Mouse (Mus musculus) neural tube, embryonic 13.5 days (tissue): ENCODE measurements around the gene Kcnrg. TPM values are rescaled to one million over a fixed set of nuclear protein-coding genes. Genes with fewer than 3 reads are reported as not detected.
"Not testable (repeated sequence)": the region's sequence is repeated elsewhere in the genome, so short reads cannot be mapped to it uniquely, and the experiment has no call there.

Experiments
- ATAC-seq: fragments of 200-750 bp; cut with Nextera tagmentation; 2 replicates; pipeline ENCODE4 v1.8.0; 2017; ENCODE audit warnings: low read depth, mild to moderate bottlenecking, moderate TSS enrichment, moderate library complexity
- H3K27ac ChIP-seq: fragments of 300-500 bp; sonication (generic); replicated peaks from 2 replicates; pipeline ENCODE4 v1.5.1; 2015; ENCODE audit warnings: moderate library complexity, mild to moderate bottlenecking, inconsistent platforms
- H3K27me3 ChIP-seq: fragments of 300-500 bp; sonication (generic); 2 replicates; pipeline ENCODE4 v1.6.1; 2015; ENCODE audit warnings: mild to moderate bottlenecking, inconsistent platforms
- H3K36me3 ChIP-seq: fragments of 300-500 bp; sonication (generic); 2 replicates; pipeline ENCODE4 v1.6.1; 2015; ENCODE audit warnings: mild to moderate bottlenecking, inconsistent platforms
- H3K4me1 ChIP-seq: fragments of 300-500 bp; sonication (generic); replicated peaks from 2 replicates; pipeline ENCODE4 v1.6.1; 2015; ENCODE audit warnings: inconsistent platforms
- H3K4me2 ChIP-seq: fragments of 300-500 bp; sonication (generic); 2 replicates; pipeline ENCODE4 v1.6.1; 2015; ENCODE audit warnings: inconsistent platforms, mild to moderate bottlenecking, moderate library complexity
- H3K4me3 ChIP-seq: fragments of 300-500 bp; sonication (generic); 2 replicates; pipeline ENCODE4 v1.5.1; 2015; ENCODE audit warnings: mild to moderate bottlenecking, inconsistent platforms
- H3K9ac ChIP-seq: fragments of 300-500 bp; sonication (generic); 2 replicates; pipeline ENCODE4 v1.6.1; 2015; ENCODE audit warnings: moderate library complexity, mild to moderate bottlenecking, inconsistent platforms
- H3K9me3 ChIP-seq: fragments of 300-500 bp; sonication (generic); 2 replicates; pipeline ENCODE4 v1.6.1; 2016; ENCODE audit warnings: inconsistent platforms
- WGBS: fragments of 180-500 bp; shearing (Covaris S2); methylation state at CpG from one replicate; pipeline ENCODE4 v1.1.7; 2015; 5-methylcytosine and 5-hydroxymethylcytosine counted together
- polyA plus RNA-seq: library from polyadenylated mRNA; unstranded; fragments of >200 nt; fragmentation: Nextera tagmentation; extraction: Ambion mirVana; gene quantifications from 2 replicates; pipeline ENCODE4 v1.2.1, GENCODE M21; 2015

Gene Kcnrg
- polyA plus RNA-seq, result 3.2 and 3.3 TPM in 2 replicates

DNA sequence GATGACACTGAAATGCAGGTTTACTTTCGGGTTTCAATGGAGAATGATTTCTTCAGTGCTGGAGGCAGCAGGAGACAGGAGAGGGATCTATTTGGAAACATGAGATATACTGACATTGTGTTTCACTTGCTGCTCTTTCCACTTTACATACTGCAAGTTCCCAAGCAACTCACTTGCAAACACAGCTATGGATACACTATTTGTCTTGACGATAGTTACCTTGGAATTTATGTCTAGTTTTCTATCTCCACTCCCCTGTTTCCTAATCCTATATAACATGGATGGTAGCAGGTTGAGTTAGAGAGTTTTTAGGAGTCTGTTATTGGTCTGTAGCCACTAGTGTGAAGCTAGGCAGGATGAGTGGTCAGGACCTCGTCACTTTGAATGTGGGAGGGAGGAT, at the start of gene Kcnrg:
Gene Kcnrg (plus strand): TSS at position 301 of the 400 bp plus-strand sequence.
- H3K4me2 ChIP-seq, result no peak within 1 kb of the TSS
- no peaks in the 10 kb centered on the region for H3K27me3 ChIP-seq
- H3K36me3 ChIP-seq, result peaks cover 51% of the 10 kb centered on the region
- no peaks in the 10 kb centered on the region for H3K9me3 ChIP-seq
- 87% methylated on average over 3 of the region's 3 CpGs for WGBS
- H3K9ac ChIP-seq, result no peak within 1 kb of the TSS
- no peak within 1 kb of the TSS for H3K27ac ChIP-seq
- no peak within 1 kb of the TSS for H3K4me3 ChIP-seq
- peaks cover 10% of the 10 kb centered on the region for H3K4me1 ChIP-seq
- ATAC-seq, result no peak

DNA sequence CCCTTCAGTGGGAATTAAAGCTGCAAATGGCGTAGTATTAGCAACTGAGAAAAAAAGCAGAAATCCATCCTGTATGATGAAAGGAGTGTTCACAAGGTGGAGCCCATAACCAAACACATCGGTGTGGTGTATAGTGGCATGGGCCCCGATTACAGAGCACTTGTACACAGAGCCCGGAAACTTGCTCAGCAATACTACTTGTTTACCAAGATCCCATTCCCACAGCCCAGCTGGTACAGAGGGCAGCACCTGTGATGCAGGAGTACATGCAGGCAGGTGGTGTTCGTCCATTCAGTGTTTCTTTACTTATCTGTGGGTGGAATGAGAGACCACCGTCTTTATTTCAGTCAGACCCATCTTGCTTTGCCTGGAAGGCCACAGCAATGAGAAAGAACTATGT, 48.4 kb upstream of the Kcnrg start:
- ATAC-seq, result no peak
- no peak overlapping the region for H3K4me2 ChIP-seq

GRCm38 (mm10) chr14:61559856-61560255, 47.4 kb upstream of the Kcnrg start:
- Histone ChIP-seq H3K4me1 (peaks cover 4% of the 10 kb centered on the region), H3K27me3 (no peaks in the 10 kb centered on the region), H3K27ac (no peak overlapping the region), H3K9me3 (no peaks in the 10 kb centered on the region), H3K9ac (no peak overlapping the region), H3K36me3 (no peaks in the 10 kb centered on the region), H3K4me2 (no peak overlapping the region), H3K4me3 (no peak overlapping the region)
- 79% methylated on average over 3 of the region's 3 CpGs for WGBS
- no peak for ATAC-seq

More for the DNA sequence above, 48.4 kb upstream of the Kcnrg start:
- Histone ChIP-seq H3K9me3 (no peaks in the 10 kb centered on the region), H3K4me1 (peaks cover 4% of the 10 kb centered on the region), H3K4me3 (no peak overlapping the region), H3K9ac (no peak overlapping the region), H3K36me3 (no peaks in the 10 kb centered on the region), H3K27me3 (no peaks in the 10 kb centered on the region), H3K27ac (no peak overlapping the region)
- 89% methylated on average over 6 of the region's 6 CpGs for WGBS

DNA sequence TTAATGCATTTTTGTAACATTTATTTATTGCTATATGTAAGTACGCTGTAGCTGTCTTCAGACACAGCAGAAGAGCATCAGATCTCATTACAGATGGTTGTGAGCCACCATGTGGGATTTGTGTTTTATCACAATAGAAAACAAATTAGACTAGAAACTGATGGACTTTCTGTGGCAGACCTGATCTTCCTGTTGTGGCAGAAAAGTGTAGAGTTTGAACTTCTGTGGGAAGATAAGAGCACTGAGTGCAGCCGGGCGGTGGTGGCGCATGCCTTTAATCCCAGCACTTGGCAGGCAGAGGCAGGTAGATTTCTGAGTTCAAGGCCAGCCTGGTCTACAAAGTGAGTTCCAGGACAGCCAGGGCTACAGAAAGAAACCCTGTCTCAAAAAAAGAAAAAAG, 41.0 kb upstream of the Kcnrg start:
- 97% methylated on average over 4 of the region's 4 CpGs for WGBS
- H3K4me3 ChIP-seq, H3K36me3 ChIP-seq, ATAC-seq, H3K27me3 ChIP-seq, H3K9ac ChIP-seq, H3K4me1 ChIP-seq, H3K4me2 ChIP-seq, H3K27ac ChIP-seq, H3K9me3 ChIP-seq: not testable (repeated sequence)

DNA sequence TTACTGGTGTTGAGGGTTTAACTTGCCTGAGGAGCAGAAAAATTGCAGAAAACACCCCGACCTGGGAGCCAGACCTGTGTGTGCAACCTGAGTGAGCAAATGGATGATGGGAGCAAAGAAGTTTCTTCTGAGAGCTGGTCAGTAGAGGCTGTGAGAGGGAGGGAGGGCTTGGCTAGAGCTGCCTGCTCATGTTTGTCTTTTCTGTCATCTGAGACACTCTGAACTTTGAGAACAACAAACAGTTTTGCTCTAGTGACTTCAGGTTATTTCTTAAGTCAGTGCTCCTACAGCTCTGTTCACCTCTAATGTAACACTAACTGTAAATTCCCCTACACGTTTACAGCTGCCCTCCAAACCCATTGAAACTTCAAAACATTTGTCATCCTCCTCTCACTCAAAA, 37.9 kb upstream of the Kcnrg start:
- 64% methylated on average over 2 of the region's 2 CpGs for WGBS
- H3K27ac ChIP-seq, result no peak overlapping the region
- no peak overlapping the region for H3K4me3 ChIP-seq
- no peaks in the 10 kb centered on the region for H3K36me3 ChIP-seq
- ATAC-seq, result no peak
- no peaks in the 10 kb centered on the region for H3K9me3 ChIP-seq
- no peak overlapping the region for H3K9ac ChIP-seq
- H3K4me2 ChIP-seq, result no peak overlapping the region
- H3K4me1 ChIP-seq, result no peaks in the 10 kb centered on the region
- H3K27me3 ChIP-seq, result no peaks in the 10 kb centered on the region

- H3K4me1 ChIP-seq, result no peaks in the 10 kb centered on the region
- WGBS, result 6% methylated on average over 4 of the region's 4 CpGs
- H3K36me3 ChIP-seq, result no peaks in the 10 kb centered on the region
- no peak overlapping the region for H3K27ac ChIP-seq
- H3K4me3 ChIP-seq, result no peak overlapping the region
- no peaks in the 10 kb centered on the region for H3K9me3 ChIP-seq
- no peaks in the 10 kb centered on the region for H3K27me3 ChIP-seq
- no peak overlapping the region for H3K9ac ChIP-seq
- H3K4me2 ChIP-seq, result no peak overlapping the region
- no peak for ATAC-seq
Observed at GRCm38 (mm10) chr14:61571366-61571765, 35.9 kb upstream of the Kcnrg start.

DNA sequence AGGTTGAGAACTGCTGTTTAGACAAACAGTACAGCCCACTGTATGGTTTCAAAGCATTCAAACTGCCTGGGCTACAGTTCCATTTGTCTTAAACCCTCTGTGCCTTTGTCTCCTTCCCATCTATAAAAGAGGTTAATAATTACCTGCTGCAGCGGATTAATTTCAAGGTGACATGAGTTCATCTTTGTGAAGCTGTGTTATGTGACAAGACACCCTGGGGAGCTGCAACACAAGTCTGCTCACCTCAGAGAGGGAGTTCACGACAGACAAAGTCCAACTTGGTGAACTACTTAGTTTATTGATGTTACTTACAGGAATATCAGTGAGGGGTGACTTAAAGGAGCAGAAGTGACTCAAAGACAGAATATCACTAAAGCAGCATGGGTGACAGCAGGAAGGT, 35.1 kb upstream of the Kcnrg start:
- ATAC-seq, result no peak
- no peaks in the 10 kb centered on the region for H3K4me1 ChIP-seq
- no peak overlapping the region for H3K4me2 ChIP-seq
- no peak overlapping the region for H3K4me3 ChIP-seq
- H3K27ac ChIP-seq, result no peak overlapping the region
- no peak overlapping the region for H3K9ac ChIP-seq
- H3K9me3 ChIP-seq, result no peaks in the 10 kb centered on the region
- WGBS, result 64% methylated on average over 2 of the region's 2 CpGs
- no peaks in the 10 kb centered on the region for H3K36me3 ChIP-seq
- no peaks in the 10 kb centered on the region for H3K27me3 ChIP-seq

GRCm38 (mm10) chr14:61575066-61575465, 32.2 kb upstream of the Kcnrg start:
- 89% methylated on average over 10 of the region's 10 CpGs for WGBS
- Histone ChIP-seq H3K27me3 (no peaks in the 10 kb centered on the region), H3K9ac (no peak overlapping the region), H3K36me3 (no peaks in the 10 kb centered on the region), H3K4me1 (no peaks in the 10 kb centered on the region), H3K27ac (no peak overlapping the region), H3K4me2 (no peak overlapping the region), H3K4me3 (no peak overlapping the region), H3K9me3 (no peaks in the 10 kb centered on the region)
- no peak for ATAC-seq

- H3K27ac ChIP-seq, result no peak overlapping the region
- H3K36me3 ChIP-seq, result no peaks in the 10 kb centered on the region
- no peaks in the 10 kb centered on the region for H3K9me3 ChIP-seq
- no peak for ATAC-seq
- H3K4me3 ChIP-seq, result no peak overlapping the region
- no peaks in the 10 kb centered on the region for H3K27me3 ChIP-seq
- no peaks in the 10 kb centered on the region for H3K4me1 ChIP-seq
- no peak overlapping the region for H3K9ac ChIP-seq
- no peak overlapping the region for H3K4me2 ChIP-seq
- WGBS, result 91% methylated on average over 8 of the region's 8 CpGs
Observed at GRCm38 (mm10) chr14:61575941-61576340, 31.3 kb upstream of the Kcnrg start.

DNA sequence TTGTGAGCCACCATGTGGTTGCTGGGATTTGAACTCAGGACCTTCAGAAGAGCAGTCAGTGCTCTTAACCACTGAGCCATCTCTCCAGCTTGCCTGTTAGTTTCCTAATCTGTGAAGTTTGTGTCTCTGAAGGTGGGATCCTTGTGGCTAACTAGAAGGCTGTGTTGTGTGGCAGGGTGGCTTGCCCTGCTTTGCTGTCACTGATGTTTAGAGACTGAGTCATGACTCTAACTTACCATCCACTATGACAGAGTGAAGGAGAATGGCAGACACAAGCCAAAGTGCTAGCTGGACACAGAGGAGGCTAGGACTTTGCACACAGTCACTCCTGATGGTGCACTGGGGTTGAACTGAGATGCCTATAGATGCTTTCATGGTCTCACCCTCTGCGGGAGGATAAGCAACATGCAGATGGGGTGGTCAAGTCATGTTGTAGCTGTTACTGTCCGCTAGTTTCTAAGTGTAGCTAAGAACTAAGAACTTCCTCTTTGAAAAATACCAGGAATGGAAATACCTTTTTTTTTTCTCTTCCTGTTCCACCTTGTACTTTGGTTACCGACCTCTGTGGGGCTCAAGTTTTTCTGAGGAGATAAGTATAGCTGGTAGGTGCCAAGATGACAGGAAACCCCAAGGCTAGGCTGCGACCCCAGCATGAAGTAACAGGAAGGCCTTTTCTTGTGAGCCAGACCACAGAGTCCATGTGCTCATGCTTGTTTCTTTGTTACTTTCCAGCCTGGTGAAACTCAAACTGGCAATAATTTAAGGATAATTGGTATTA, 17.8 kb upstream of the Kcnrg start:
- WGBS, result 86% methylated on average over 4 of the region's 4 CpGs
- no peaks in the 10 kb centered on the region for H3K9me3 ChIP-seq

DNA sequence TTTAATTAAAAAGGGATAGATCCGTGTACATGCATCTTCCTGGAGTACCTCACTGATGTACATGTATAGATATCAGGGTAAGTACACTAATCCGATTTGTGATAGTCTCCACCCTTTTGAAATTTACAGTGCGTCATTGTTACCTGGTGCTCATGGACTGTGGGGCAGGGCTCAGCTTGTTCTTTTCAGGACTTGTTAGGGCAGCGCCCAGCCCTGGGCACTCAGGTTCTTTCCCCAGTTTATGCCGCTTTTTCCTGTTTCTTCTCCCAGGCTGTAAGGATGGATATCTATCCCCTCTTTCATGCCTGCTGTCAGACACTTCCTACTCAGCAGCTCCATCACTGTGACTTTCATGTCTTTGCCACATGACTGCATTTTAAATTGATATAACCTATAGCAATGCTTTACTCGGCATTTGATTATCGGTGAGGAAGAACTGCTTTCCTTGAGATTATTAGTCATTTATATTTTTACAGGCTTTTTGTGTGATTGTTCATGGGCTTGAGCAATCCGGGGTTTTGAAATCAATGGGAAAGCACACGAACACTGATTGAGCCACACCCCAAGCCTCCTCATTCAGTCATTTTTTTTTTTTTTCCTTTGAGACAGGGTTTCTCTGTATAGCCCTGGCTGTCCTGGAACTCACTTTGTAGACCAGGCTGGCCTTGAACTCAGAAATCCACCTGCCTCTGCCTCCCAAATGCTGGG, 10.4 kb upstream of the Kcnrg start:
- Histone ChIP-seq H3K4me2 (no peak overlapping the region), H3K9ac (no peak overlapping the region), H3K36me3 (peaks cover 3% of the 10 kb centered on the region; the same call in 1 of the 2 replicates), H3K4me1 (peaks cover 19% of the 10 kb centered on the region), H3K27ac (no peak overlapping the region), H3K27me3 (no peaks in the 10 kb centered on the region), H3K9me3 (no peaks in the 10 kb centered on the region), H3K4me3 (no peak overlapping the region)
- ATAC-seq, result no peak
- WGBS, result 90% methylated on average over 9 of the region's 9 CpGs

More for the DNA sequence above, 17.8 kb upstream of the Kcnrg start:
- no peaks in the 10 kb centered on the region for H3K27me3 ChIP-seq
- H3K4me2 ChIP-seq, result no peak overlapping the region
- no peak for ATAC-seq
- H3K9ac ChIP-seq, result no peak overlapping the region
- no peaks in the 10 kb centered on the region for H3K4me1 ChIP-seq
- no peak overlapping the region for H3K27ac ChIP-seq
- no peaks in the 10 kb centered on the region for H3K36me3 ChIP-seq
- H3K4me3 ChIP-seq, result no peak overlapping the region

- no peak within 1 kb of the TSS for H3K27ac ChIP-seq
- H3K4me3 ChIP-seq, result peak within 1 kb of the TSS; percentile 83
- peak within 1 kb of the TSS; percentile 93 for H3K9ac ChIP-seq
- no peaks in the 10 kb centered on the region for H3K9me3 ChIP-seq
- no peaks in the 10 kb centered on the region for H3K27me3 ChIP-seq
- peak within 1 kb of the TSS; percentile 68 for H3K4me2 ChIP-seq
- no peak for ATAC-seq
- H3K4me1 ChIP-seq, result peaks cover 25% of the 10 kb centered on the region
- H3K36me3 ChIP-seq, result peaks cover 4% of the 10 kb centered on the region; the same call in 1 of the 2 replicates
- WGBS, result 39% methylated on average over 5 of the region's 5 CpGs
Observed at GRCm38 (mm10) chr14:61597968-61598367, 9.3 kb upstream of the Kcnrg start, which contains the start of gene Trim13. Gene Trim13, plus strand, starts transcription at chr14:61598247.
